Mouse (Mus musculus): Measurements from ENCODE around the gene Ttc9b.

- TF ChIP-seq CTCF (IDR thresholded peaks at IDR 0.05; ENCODE audit: low read depth, low read length): no peak
- no peak for TF ChIP-seq POLR2A (IDR thresholded peaks at IDR 0.05; ENCODE audit: borderline replicate concordance, low read depth, low read length)
Observed at GRCm38 (mm10) chr7:27685220-27685619, 31.5 kb downstream of the Ttc9b start.

Data from bone marrow macrophage, adult 2 months (primary cell).